Mouse (Mus musculus) adipocyte (in vitro differentiated cells): Measurements from ENCODE around the gene Ptx4.
"Not testable (repeated sequence)": the region's sequence is repeated elsewhere in the genome, so short reads cannot be mapped to it uniquely, and the experiment has no call there.

ENCODE experiments used
- DNase-seq: peaks from one replicate; pipeline ENCODE4 v3.0.0-alpha.2; 2016; ENCODE audit warnings: low spot score

The Ptx4 gene

DNA sequence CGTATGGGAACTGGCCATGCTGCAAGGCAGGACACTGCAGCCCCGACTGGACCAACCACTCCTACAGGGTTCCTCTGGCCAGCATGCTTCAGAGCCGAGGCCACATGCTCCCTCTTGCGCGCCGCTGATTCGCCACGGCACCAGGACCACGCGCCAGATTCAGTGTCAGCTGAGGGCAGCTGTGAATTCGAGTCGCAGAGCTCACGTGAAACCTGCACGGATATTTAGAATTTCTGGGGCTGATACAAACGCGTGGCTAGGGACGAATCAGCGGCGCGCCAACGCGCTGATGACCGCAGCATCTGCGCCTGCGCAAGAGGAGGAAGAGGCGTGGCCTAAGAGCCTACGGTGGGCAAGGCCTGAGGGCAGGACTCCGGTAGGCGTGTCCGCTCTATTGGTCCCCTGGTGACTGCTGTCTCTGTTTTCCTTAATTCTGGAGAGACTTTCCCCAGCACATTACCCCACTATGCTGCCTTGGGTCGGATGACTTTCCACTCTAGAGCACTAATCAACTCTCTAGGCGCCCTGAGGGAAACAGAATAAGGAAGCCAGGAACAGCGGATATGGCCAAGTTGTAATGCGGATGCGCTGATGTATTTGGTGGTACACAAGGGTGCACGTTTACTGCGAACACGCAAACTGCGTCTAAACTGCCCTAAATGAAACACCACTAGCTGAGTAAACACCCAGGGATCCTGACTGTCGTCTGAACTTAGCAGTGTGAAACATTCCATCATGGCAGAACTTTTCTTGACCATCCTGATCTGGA is 4.7 kb upstream of the Ptx4 start, which contains the start of gene Telo2:
Gene Telo2 (minus strand): TSS at position 304 of the 769 bp plus-strand sequence.
- DNase-seq, result peak; percentile 92

DNA sequence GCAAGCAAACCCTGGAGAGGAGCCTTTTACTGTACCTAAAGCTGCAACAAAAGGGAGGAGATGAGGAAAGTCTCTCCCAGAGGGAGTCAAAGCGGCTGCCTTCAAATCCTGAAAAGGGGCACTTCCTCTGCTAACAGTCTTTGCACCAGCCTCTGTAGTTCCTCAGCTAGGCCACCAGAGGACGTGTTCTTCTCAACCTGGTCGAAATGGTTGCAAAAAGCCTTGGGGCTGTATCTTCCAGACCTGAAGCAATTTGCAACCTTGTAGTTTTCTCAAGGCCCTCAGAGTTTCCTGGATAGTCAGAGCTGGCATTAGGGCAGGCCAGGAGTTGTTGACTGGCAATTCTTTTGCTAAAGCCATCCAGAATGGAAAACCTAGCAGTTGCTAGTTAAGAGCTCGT is 3.3 kb upstream of the Ptx4 start:
- no peak for DNase-seq

DNA sequence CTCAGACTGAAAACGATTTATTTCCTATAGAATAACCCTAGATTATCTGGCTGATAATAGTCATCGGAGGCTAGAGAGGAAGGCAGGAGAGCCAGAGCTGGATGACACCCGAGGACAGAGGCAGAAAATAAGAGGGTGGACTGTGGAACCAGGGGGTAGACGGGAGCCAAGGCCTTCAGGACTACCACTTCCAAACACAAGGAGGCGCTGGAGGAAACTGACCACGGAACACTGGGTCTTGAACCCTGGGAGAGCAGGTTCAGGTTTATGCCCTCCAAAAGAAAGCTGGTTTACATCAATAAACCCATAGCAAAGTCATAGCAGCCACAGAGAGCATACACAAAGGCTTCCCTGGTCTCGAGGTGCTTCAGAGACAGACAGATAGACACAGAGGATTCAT is 3.4 kb downstream of the Ptx4 start:
- DNase-seq, result no peak

DNA sequence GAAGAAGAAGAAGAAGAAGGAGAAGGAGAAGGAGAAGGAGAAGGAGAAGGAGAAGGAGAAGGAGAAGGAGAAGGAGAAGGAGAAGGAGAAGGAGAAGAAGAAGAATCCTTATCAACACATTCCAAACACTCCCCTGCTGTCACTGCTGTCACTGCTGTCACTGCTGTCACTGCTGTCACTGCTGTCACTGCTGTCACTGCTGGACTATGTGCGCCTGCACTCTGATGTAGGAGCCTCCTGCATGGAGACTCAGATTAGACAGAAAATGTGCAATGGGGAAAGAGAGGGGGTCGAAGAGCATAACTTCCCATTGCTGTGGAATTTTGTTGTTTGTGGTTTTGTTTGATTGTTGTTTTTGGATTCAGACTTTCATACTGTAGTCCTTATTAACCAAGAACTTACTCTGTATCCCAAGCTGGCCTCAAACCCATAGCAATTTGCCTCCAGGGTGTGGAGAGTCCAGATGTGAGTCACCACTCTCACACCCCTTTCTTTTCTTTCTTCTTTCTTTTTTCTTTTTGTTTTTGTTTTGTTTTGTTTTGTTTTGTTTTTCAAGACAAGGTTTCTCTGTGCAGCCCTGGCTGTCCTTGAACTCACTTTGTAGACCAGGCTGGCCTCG is 5.0 kb downstream of the Ptx4 start:
- DNase-seq, result not testable (repeated sequence)

DNA sequence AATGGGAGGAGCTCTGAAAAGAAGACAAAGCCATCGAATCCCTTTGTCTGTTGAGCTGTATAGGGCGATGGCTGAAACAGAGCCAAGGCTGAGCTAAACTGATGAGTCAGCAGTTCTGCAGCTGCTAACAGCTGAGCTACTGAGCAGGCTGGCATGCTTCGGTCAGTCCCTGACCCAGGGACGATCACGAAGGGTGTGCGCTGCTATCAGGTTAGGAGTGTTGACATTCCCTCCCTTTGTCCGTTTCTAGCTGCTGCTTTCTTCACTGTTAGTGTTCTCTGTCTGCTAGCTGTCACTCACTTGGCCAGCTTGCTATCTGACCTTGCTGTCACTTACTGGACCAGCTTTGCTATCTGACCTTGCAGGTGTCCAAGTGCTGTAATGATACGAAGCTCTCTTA is 6.5 kb downstream of the Ptx4 start:
- peak; percentile 47 for DNase-seq

DNA sequence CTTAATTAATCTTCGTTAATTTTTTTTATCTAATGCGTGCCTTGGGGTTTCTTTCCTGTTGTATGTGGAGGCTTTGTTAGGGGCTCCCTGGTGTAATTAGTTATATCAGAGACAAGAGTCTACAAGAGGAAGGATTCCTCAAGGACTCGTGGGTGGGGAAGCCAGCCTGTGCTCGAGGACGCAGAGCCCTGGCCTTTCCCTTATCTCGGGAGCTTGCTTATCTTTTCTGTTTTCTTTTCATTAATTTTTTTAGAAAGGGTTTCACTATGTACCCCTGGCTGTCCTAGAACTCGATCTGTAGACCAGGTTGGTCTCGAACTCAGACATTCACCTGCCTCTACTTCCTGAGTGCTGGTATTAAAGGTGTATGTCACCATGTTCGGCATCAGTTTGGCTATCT is 7.1 kb downstream of the Ptx4 start:
- DNase-seq, result no peak

DNA sequence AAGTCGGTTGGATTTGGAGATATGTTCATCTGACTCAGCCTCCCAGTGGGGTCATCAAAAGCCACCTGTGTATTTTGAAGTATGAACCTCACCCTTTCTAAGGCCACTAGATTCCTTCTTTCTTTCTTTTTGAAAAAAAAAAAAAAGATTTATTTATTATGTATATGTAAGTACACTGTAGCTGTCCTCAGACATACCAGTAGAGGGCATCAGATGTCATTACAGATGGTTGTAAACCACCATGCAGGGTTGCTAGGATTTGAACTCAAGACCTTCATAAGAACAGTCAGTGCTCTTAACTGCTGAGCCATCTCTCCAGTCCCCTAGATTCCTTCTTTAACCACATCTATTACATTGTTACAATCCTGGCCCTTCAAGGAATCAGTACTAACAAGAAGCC is 9.5 kb downstream of the Ptx4 start:
- no peak for DNase-seq

DNA sequence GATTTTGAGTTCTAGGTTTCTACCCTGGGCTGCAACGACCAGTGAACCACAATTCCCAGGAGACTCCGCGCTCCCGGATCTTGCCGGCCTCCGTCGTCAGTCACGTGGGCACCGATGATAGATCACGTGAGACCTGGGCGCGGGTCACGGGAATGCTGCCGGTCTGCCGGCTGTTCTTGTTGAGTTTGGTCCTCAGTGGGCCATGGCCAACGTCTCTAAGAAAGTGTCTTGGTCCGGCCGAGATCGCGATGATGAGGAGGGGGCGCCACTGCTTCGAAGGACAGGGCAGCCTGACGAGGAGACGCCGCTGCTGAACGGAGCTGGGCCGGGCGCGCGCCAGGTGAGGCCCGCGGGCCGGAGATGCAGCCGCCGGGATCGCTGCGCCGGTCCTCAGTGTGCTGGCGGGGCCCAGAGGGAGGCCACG is 12.7 kb downstream of the Ptx4 start, which contains the start of gene Clcn7:
Gene Clcn7 (plus strand): TSS at position 117 of the 424 bp plus-strand sequence.
- DNase-seq, result peak; percentile 97

DNA sequence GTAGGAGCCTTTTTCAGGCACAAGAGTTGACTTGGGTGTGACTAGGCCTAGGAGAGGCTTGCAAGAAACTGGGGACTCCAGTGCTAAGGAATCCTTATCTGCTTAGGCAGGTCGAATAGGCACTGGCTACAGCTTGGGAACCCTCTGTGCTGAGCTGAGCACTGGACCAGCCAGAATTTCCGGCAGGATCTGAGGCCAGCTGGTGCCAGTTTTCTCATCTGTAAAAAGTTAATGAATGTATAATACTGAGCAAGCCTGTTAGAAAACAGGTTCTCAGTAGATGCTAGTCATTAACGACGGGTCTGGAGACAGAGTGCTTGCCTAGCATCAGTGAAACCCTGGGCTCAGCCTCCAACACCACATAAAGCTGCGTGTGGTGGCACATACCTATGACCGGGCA is 15.1 kb downstream of the Ptx4 start:
- no peak for DNase-seq

DNA sequence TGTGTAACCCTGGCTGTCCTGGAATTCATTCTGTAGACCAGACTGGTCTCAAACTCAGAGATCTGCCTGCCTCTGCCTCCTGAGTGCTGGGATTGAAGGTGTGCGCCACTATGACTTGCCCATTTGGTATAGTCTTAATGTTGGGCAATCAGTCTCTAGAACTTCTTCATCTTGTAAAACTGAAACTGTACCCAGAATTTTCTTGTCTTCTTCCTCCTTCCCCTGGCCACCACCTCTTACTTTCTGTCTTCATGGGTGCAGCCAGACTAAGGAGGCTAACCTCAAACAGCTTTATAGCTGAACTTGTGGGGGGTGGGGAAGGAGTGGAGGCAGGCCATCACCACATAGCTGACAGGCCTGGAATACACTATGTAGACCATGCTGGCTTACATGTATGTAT is 18.2 kb downstream of the Ptx4 start:
- DNase-seq, result no peak

DNA sequence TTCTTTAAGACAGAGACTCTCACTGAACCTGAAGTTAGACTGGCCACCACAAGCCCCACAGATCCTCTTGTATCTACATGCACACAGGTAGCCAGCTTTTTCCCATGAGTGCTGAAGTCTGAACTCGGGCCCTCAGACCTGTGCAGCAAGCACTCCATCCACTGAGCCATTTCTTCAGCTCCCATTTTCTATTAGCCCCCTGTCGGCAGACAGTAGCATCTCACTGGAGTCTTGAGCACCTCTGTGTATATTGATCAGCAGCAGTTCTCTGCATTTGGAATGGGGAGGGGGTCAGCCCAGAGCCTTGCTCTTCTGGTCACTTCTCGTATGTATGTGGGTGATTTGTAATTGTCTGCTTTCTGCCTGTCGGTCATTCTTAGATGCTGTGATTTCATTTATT is 19.4 kb downstream of the Ptx4 start:
- DNase-seq, result no peak

DNA sequence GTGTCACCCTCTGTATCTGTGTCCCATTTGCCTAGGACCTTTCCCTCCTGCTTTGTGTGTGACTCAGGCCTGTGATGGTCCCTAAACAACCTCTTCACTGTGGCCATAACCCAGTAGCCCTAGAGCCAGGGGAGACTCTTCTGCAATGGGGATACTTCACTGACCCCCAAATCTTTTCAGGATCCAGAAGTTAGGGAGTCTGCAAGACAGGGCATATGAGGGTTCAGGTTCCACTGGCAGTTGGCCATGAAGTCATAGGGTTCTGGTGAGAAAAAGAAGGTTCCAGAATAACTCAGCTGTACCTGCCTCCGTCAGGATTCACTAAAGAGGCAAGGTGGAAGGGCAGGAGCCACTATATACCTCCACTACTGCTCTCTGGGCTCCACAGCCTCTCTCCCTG is 41.6 kb downstream of the Ptx4 start, which contains the start of gene Ccdc154:
Gene Ccdc154 (plus strand): TSS at position 301 of the 400 bp plus-strand sequence.
- DNase-seq, result no peak

DNA sequence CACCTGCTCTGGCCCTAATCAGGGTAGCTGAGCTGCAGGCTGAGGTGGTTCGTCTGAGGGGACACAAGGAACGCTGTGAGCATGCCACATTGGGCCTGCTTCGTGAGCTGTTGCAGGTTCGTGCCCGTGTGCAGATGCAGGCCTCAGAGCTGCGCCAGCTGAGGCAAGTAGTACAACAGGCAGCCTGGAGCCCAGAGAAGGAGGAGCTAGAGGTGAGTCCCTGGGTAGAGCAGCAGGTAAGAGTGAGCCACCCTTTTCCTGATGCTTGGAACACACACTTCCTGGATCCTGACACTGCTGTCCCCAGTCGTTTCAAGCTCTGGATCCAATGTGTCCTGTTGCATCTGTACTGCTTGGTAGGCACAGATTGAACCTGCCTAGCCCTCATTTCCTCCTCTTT is 42.8 kb downstream of the Ptx4 start:
- no peak for DNase-seq

DNA sequence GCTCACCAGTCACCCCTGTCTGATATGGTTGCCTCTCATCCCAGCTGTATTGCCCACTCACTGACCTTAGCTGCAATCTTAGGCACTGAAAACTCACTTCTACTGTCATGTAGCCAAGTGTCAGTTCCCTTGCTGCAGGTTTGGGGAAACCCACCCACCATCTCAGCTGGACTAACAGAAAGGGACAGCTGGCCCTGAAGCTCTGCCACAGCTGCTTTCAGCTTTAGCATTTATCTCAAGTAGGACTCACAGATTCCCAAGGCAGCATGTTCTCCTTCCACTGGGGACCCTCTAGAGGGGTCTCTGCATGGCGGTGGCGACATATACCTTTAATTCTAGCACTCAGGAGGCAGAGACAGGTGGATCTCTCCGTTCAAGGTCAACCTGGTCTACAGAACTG is 44.2 kb downstream of the Ptx4 start:
- no peak for DNase-seq

DNA sequence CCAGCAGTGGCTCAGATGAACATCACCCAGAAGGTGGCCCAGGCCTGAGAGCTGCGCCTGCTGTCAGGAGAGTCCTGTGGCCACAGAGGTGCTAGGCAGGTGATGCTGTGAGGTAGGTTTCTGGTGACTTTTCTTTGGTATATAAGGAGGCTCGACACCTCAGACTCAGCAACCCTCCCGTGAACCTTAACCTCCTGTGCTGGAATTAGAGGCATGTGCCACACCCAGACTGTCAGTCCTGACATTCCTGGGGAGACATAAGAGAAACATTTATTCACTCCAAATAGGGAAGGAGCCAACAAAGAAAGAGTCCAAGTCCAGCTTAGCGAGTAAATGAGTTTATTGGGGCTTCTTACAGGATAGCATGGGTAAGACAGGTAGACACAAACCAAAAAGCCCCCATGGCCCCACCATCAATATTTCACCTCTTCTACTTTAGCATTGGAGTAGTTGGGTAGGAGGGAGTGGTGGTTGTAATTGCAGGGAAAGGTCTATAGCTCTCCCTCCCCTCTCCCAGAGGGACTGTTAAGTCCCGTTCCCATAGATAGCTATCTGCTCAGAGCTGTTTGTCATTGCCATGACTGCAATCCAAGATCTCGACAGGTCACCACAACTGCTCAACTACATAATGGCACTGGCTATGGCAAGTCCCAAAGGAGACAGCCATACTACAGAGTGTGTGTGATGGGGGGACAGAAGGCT is 45.6 kb downstream of the Ptx4 start:
- DNase-seq, result no peak

DNA sequence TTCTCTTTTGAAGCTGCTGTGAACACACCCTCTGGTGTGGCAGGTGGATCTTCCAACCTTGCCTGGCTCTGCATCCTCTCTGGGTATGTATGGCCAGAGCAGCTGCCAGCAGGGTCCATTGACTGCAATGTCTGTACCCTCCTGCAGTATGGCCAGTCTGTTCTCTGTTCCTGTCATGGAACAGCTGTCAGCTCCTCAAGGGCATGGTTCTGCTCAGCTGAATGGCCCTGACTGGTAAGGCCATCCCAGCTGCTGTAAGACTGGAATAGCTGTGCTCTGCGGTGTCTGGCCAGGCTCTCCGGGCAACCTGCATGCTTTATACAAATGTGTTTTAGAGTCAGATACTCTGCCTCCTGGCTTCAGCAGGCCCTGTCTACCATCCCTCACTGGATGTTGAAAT is 49.1 kb downstream of the Ptx4 start:
- no peak for DNase-seq

DNA sequence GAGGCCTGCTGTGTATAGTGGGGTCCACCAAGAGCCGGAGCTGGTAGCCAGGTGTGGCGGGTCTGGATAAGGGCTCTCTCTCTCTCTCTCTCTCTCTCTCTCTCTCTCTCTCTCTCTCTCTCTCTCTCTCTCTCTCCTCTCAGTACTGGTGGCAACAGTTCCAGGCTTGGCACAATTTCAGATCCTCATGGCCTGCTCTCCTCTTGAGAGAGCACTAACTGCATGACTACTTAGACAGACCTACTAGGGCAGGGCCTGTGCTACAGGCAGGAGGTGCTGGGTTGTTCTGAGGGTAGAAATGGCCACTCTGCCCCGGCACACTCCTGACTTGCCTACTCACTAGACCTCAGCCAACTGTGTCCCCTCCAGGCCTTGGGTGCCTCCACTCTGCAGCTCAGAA is 52.0 kb downstream of the Ptx4 start:
- DNase-seq, result no peak
